Mouse (Mus musculus) cerebellum, adult (tissue): ENCODE results near the gene Ikzf4.

Source experiments
- ATAC-seq: cut with Nextera tagmentation; 2 replicates; pipeline ENCODE4 v1.9.2; 2017; ENCODE audit warnings: mild to moderate bottlenecking, moderate library complexity, mixed read lengths; ENCODE audit not compliant: insufficient number of reproducible peaks, low FRiP score, low TSS enrichment

The Ikzf4 gene

DNA sequence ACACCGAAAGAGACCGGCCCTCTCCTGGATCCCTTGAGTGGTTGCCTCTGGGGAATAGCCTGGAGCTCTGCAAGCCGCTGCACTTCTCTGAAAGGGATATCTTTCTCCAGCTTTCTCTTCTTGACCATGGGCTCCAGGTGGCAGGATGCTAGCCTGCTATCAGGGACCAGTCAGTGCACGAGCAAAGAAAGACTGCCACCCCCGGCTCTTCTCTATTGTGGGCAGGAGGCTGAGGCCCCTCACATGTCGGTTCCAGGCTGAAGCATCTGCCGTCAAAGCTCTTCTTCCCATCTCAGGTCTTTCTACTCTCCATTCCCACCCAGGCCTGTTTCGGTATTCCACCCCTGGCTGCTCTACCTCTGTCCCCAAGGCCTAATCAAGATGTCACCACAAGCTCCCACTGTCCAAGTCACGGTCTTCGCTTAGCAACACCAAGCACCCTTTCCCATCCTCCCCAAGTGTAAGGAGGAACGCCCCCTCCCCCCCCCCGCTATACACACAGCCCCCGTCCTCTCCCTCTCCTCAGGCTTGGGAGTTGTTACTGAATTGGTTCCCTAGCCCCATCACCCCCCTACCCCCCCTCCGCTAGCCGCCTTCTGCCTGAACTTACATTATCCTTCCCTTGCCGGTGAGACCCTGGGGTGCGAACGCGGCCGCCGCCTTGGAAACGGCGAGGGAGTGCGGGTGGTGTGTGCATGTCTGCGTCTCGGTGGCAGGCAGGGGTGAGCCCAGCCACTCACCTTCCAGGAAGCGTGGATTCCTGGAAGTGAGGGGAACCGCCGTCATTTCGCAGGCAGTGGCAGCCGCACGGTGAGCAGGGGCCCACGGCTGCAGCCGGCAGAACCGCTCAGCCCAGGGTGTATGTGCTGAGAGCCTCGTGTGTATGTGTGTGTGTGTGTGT is at the start of gene Ikzf4:
Ikzf4 (minus strand) TSS at position 881 of the 901 bp plus-strand sequence.
- peak; percentile 50; the same call in 1 of the 2 replicates for ATAC-seq

- no peak for ATAC-seq
Observed at GRCm38 (mm10) chr10:128695411-128695991, 49.7 kb upstream of the Ikzf4 start.

- ATAC-seq, result no peak
Observed at GRCm38 (mm10) chr10:128674469-128675008, 28.7 kb upstream of the Ikzf4 start.

GRCm38 (mm10) chr10:128673763-128674468 is 28.1 kb upstream of the Ikzf4 start, which contains the start of gene Suox:
Suox (minus strand) TSS chr10:128674073.
- ATAC-seq, result peak; percentile 72

DNA sequence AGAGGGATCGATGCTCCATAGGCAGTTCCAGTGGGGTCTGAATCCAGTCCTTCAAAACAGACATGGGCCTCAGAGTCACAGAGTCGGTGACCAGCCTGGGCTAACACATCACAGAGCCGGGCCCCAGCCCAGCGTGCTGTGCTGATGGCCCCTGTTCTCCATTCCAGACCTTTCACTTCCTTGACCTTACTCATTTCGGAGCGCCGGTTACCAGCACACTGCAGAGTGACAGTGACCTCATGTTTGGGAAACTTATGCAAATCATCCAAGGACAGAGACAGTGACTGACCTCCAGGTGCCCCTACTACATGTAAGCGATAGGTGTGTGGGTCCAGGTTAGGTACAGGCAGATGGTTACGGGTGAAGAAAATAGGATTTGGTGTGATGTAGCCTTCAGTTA is 25.4 kb upstream of the Ikzf4 start:
- ATAC-seq, result no peak

DNA sequence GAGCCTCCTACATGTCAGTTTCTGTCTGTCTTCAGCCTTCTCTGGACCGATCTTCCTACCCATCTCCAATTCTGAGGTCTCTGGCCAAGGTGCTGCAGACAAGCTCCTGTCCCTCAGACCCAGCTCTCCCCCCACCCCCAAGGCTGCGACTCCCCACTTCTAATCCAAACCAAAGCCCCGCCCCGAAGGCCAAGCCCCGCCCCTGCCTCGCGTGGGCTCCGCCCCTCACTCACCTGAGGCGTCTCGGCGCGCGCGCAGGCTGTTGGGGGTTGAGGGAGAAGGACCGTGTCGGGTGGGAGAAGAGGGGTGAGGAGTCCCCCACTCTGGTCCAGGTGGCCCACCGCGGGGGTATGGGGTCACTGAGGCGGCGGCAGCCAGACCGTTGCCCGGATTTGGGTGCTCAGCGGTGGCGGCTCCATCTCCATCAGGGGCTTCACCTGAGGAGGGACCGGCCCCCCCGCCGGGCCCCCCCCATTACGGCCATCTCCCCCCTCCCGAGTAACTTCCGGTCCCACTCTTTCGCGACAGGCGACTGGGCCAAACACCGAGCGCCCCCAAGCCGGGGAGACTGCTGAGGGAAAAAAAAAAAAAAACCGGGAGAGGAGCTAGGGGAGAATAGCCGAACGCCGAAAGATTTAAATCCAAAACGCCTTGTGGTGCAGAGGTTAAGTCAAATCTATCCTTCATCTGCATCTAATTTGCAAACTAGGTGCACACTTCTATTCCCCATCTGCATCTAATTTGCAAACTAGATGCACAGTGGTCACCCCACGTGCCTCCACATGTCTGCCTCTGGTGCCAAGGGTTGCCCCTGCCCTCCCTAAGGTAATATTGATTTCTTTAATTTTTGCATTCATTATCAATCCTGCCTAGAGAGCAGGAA is 23.2 kb upstream of the Ikzf4 start:
- peak; percentile 56 for ATAC-seq

GRCm38 (mm10) chr10:128665806-128666205 is 20.0 kb upstream of the Ikzf4 start:
- ATAC-seq, result no peak

DNA sequence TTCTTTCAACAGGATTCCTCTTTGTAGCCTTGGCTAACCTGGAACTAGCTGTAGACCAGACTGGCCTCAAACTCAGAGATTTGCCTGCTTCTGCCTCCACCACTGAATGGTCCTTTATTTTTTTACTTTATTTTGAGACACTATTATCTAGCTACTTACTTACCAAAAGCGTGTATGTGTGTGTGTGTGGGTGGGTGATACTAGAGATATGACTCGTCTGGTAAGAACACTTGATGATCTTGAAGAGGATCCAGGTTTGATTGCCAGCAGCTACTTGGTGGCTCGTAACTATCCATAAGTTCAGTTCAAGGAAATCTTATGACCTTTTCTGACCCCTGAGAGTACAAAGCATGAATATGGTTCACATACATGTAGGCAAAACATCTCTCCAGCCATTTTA is 19.5 kb upstream of the Ikzf4 start:
- no peak for ATAC-seq

DNA sequence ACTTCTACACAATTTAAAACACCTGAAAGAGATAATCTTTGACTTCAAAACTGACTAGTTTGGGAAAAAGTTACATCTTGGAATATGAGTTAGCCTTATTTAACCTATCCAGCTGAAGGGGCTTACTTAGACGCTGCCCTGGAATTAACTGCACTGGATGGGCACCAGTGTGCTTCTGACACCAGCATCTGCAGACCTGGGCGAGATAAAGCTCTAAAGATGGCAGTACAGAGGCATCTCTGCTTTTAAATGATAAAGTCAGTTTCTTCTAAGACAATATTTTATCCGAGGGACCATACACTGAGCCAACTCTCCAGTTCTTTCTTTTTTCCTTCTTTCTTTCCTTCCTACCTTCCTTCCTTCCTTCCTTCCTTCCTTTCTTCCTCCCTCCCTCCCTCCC is 19.0 kb upstream of the Ikzf4 start:
- ATAC-seq, result no peak

DNA sequence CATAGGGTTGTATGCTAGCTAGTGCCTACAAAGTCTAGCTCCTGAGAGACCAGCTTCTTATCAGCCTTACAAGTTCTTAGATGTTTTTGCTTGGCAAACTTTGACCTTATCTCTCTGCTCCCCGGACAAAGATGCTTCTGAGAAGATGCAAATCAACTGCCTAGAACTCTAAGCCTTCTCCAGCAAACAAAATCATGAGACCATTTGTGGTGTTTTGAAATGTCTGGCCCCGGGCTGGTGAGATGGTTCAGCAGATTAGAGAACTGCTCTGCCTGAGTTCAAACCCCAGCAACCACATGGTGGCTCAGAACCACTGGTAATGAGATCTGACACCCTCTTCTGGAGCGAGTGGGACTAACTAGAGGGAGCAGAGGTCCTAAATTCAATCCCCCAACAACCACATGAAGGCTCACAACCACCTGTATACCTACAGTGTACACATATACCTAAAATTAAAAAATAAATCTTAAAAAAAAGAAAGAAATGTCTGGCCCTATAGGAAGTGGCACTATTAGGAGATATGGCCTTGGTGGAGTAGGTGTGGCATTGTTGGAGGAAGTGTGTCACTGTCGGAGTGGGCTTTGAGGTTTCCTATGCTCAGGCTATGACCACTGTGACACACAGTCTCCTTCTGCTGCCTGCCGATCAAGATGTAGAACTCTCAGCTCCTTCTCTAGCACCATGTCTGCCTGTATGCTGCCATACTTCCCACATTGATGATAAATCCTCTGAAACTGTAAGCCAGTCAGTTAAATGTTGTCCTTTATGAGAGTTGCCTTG is 17.8 kb upstream of the Ikzf4 start:
- no peak for ATAC-seq

- no peak for ATAC-seq
Observed at GRCm38 (mm10) chr10:128662465-128662864, 16.7 kb upstream of the Ikzf4 start.

DNA sequence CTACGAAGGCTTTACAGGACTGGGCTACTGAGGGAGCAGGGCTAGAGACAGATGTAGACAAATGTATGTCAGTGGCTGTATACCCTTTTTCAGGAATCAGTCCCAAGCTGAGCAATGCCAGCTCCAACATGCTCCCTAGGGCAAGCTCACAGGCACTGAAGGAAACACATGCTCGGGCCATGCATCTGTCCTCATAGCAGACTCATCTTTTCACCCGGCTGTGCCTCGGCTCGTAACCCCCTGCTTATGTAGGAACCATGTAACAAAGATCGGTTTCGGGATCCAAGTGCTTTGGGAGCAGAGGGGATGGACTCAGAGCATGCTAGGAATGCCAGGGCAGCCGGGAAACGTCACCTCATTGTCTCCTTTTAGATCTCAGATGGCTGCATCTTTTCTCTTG is 13.7 kb upstream of the Ikzf4 start:
- no peak for ATAC-seq

DNA sequence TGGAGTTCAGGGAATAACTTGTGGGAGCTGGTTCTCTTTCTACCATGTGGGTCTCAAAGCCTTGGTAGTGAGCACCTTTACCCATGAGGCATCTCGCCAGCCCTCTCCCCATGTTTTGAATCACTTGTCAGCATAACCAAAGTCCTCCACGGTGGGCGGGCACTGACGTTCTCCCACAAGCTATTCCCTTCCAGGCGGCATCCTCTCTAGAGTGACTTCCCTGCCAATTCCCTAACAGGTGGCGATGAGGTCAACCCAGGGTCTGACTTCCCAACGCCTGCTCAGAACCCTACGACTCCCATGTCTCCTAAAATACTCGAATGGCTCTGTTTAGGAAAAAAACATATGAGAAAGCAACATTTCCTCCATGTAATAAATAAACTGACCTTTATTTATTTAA is 12.1 kb upstream of the Ikzf4 start:
- no peak for ATAC-seq

GRCm38 (mm10) chr10:128656731-128657130 is 10.9 kb upstream of the Ikzf4 start:
- no peak for ATAC-seq

- ATAC-seq, result no peak
Observed at GRCm38 (mm10) chr10:128655254-128655653, 9.5 kb upstream of the Ikzf4 start.

DNA sequence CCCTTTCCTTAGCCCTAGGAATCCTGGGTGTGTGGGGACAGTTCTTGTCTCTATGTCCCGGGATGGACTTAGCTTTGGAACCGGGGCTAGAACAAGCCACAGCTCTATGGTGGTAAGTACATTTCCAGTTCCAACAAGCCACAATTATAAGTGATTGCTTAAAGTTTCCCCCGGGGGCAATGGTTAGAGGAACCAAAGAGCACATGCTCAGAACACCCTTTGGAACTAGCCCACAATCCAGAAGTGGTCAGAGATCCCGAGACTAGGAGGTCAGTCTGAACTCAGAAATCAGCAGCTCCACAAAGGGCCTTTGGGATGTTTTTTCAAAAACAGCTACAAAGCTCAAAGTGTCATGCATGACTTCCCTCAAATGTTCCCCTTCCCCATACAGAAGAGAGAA is 8.1 kb upstream of the Ikzf4 start:
- ATAC-seq, result no peak

- ATAC-seq, result peak; percentile 42; the same call in 1 of the 2 replicates
Observed at GRCm38 (mm10) chr10:128646139-128647089, 623 bp upstream of the Ikzf4 start.

GRCm38 (mm10) chr10:128642749-128643148 is 3.0 kb downstream of the Ikzf4 start:
- ATAC-seq, result no peak
